Mouse (Mus musculus): ENCODE data around the gene Gm49630.
"Not testable (repeated sequence)": the region's sequence is repeated elsewhere in the genome, so short reads cannot be mapped to it uniquely, and the experiment has no call there.

Gene Gm49630

GRCm38 (mm10) chr17:7371879-7372278 is at the start of gene Gm49630:
Gene Gm49630, minus strand, starts transcription at chr17:7371979.
- DNase-seq (ENCODE audit: low read depth, low spot score), result not testable (repeated sequence)

GRCm38 (mm10) chr17:7420191-7420973 is 48.6 kb upstream of the Gm49630 start:
- peak; percentile 0 for DNase-seq (ENCODE audit: low read depth, low spot score)

GRCm38 (mm10) chr17:7414601-7415310 is 43.0 kb upstream of the Gm49630 start:
- not testable (repeated sequence) for DNase-seq (ENCODE audit: low read depth, low spot score)

GRCm38 (mm10) chr17:7413336-7413735 is 41.6 kb upstream of the Gm49630 start:
- not testable (repeated sequence) for DNase-seq (ENCODE audit: low read depth, low spot score)

- DNase-seq (ENCODE audit: low read depth, low spot score), result not testable (repeated sequence)
Observed at GRCm38 (mm10) chr17:7399770-7400169, 28.0 kb upstream of the Gm49630 start.

- not testable (repeated sequence) for DNase-seq (ENCODE audit: low read depth, low spot score)
Observed at GRCm38 (mm10) chr17:7398198-7398847, 26.5 kb upstream of the Gm49630 start.

GRCm38 (mm10) chr17:7397079-7397478 is 25.3 kb upstream of the Gm49630 start:
- DNase-seq (ENCODE audit: low read depth, low spot score), result not testable (repeated sequence)

- DNase-seq (ENCODE audit: low read depth, low spot score), result not testable (repeated sequence)
Observed at GRCm38 (mm10) chr17:7396288-7396687, 24.5 kb upstream of the Gm49630 start.

- not testable (repeated sequence) for DNase-seq (ENCODE audit: low read depth, low spot score)
Observed at GRCm38 (mm10) chr17:7395671-7396070, 23.9 kb upstream of the Gm49630 start.

GRCm38 (mm10) chr17:7395116-7395515 is 23.3 kb upstream of the Gm49630 start:
- DNase-seq (ENCODE audit: low read depth, low spot score), result not testable (repeated sequence)

- not testable (repeated sequence) for DNase-seq (ENCODE audit: low read depth, low spot score)
Observed at GRCm38 (mm10) chr17:7389898-7390297, 18.1 kb upstream of the Gm49630 start.

GRCm38 (mm10) chr17:7388958-7389356 is 17.2 kb upstream of the Gm49630 start:
- DNase-seq (ENCODE audit: low read depth, low spot score), result not testable (repeated sequence)

- DNase-seq (ENCODE audit: low read depth, low spot score), result not testable (repeated sequence)
Observed at GRCm38 (mm10) chr17:7388341-7388957, 16.7 kb upstream of the Gm49630 start.

- DNase-seq (ENCODE audit: low read depth, low spot score), result not testable (repeated sequence)
Observed at GRCm38 (mm10) chr17:7386016-7386415, 14.2 kb upstream of the Gm49630 start.

- DNase-seq (ENCODE audit: low read depth, low spot score), result not testable (repeated sequence)
Observed at GRCm38 (mm10) chr17:7385364-7385763, 13.6 kb upstream of the Gm49630 start, which contains the start of gene Unc93a2. Gene Unc93a2, minus strand, starts transcription at chr17:7385464.

- DNase-seq (ENCODE audit: low read depth, low spot score), result not testable (repeated sequence)
Observed at GRCm38 (mm10) chr17:7383167-7384143, 11.7 kb upstream of the Gm49630 start.

- DNase-seq (ENCODE audit: low read depth, low spot score), result not testable (repeated sequence)
Observed at GRCm38 (mm10) chr17:7382711-7383110, 10.9 kb upstream of the Gm49630 start.

- not testable (repeated sequence) for DNase-seq (ENCODE audit: low read depth, low spot score)
Observed at GRCm38 (mm10) chr17:7377907-7378306, 6.1 kb upstream of the Gm49630 start.

GRCm38 (mm10) chr17:7376951-7377700 is 5.3 kb upstream of the Gm49630 start:
- DNase-seq (ENCODE audit: low read depth, low spot score), result not testable (repeated sequence)

All from brain, embryonic 18.5 days (tissue).